Mouse (Mus musculus): Measurements from ENCODE around the gene Rtn2.

The Rtn2 gene

DNA sequence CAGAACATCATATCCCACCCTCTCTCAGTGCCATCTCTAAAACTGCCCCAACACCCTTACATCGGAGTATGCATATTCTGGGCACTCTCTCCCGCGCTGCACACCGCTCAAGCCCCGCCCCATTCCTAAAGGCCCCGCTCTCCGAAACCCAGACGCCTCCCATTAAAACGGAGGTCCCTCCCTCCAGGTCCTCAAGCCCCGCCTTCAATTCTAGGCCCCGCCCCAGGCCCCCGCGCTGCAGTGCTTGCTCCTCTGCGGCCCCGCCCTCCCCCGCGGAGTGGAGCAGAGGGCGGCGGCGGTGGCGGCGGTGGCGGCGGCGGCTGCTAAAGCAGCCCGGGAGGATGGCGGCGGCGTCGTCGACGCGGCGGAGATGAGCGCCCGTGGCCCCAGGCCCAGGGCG is at the start of gene Rtn2:
Rtn2 (plus strand) TSS at position 240 of the 400 bp plus-strand sequence.
- peak; percentile 91 for DNase-seq (ENCODE audit: low read depth, low spot score)

DNA sequence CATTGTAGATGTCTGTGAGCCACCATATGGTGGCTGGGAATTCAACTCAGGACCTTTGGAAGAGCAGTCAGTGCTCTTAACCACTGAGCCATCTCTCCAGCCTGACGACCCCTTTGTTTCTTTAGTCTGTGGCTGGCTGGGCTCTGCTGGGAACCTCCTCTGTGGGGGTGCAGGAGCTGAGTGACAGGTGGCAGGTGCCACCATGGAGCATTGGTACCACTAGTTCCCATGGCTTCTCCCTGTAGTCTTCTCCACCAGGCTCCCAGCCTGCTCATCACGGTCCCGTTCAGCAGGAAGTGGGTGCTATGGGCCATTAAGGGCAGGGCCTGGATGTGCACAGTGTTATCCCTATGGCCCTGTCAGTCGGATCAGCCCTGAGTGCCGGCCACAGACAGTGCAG is 47.8 kb upstream of the Rtn2 start:
- no peak for DNase-seq (ENCODE audit: low read depth, low spot score)

DNA sequence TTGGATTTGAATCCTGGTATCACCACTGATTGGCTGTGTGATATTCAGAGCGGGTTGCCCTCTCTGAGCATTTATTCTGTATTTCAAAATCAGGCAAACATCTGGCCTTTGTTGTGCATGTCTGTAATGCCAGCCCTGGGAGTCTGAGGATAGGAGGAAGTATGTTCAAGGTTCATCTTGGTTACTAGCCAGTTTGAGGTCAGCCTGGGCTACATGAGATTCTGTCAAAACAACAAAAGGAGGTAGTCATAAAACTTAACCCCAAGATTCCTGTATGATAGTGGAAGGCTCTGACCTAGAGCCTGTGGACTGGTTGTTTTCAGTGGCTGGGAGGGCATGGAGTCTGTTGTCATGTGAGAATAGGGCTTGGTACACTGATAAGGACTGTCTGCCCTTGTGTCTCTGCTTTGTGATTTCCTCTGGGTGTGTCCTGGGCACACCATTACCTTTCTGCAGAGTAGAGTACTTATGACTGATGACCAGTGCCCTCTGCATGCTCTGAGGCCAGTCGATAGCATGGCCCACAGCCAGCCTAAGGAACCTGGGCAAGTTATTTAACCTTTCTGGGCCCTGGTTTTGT is 47.2 kb upstream of the Rtn2 start:
- no peak for DNase-seq (ENCODE audit: low read depth, low spot score)

DNA sequence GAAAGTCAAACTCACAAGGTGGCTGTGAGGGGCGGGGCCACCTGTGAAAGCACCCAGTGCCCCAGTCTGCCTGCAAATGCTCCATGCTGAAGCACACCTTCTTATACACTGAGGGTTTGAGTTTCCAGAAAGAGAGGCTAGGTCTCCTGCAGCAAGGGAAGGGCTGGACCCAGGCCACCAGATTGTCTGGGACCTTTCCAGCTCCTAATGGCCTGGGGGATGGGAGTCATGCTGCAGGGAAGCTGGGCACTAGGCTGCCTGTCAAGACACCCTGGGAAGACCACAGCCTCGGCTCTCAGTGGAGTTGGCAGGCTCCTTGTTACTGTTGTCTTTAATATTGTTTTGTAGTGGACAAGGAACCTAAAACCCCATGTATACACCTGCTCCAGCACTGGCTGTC is 46.0 kb upstream of the Rtn2 start:
- DNase-seq (ENCODE audit: low read depth, low spot score): no peak

DNA sequence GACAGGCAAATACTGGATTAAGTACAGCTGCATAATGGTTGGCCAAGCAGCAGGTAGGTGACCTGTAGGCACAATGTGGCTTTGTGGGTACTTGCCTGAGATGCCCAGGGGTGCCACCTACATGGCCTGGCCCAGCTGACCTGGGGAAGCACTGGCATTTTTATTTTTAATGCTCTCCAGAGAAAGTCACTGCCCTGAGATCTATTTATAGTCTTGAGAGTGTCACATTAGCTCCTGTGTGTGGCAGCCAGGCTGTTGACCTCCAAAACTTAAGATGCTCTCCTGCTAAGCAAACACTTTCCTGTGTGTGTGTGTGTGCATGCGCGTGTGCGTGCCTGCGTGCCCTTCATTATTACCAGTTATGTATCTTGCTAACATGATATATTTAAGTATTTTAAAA is 44.1 kb upstream of the Rtn2 start:
- DNase-seq (ENCODE audit: low read depth, low spot score): no peak

DNA sequence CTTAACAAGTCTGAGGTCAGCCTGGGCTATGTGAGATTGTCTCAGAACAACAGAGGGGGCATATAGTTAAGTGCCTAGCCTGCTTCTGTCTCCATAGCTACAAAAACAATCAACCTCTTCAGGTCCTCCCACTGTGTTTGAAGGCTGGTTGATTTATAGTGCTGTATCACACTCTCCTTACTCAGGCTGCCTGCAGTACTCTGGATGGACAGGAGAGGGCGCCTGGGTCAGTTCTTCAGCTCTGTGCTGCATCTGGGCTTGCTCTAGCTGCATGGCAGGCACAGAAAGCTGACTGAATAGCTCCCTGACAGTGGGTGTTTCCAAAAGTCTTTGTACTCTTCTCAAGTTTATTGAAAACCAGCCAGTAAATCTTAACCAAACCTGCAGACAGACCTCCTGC is 43.0 kb upstream of the Rtn2 start:
- DNase-seq (ENCODE audit: low read depth, low spot score): peak; percentile 88

DNA sequence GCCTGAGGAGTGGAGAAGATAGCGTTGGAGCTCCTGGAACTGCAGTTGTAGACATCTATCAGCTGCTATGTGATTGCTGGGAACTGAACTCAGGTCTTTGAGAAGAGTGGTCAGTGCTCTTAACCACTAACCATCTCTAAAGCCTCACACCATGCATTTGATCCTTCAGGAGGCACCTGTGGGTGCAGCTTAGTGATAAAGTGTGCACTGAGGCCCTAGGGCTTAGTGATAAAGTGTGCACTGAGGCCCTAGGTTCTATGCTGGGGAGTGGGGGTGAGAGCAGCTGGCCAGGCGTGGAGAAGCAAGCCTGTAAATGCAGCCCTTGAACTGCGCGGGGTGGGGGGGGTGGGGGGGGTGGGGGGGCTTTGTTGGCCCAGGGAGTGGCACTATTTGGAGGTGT is 42.4 kb upstream of the Rtn2 start:
- no peak for DNase-seq (ENCODE audit: low read depth, low spot score)

DNA sequence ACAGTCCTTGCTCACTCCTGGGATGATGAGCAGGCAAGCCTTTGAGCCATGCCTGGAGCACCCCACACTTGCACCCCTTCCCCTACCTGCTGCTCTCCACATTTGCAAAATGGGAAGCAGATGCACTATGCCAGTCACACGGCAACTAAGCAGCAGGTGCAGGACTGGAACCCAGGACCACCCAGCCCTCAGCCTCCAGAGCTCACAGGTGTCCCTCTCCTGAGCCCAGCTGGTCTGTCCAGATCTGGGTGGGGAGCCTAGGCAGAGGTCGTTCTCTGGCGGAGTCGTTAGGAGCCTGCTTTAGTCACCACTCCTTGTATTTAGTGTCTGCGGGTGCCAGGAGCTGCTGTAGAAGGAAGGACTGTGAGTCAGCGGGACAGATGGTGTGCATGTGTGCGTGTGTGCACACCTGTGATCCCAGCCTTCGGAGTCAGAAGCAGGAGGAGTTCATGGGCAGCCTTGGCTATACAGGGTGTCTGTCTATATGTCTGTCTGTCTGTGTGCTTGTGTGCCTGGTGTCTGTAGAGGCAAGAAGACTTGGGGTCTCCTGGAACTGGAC is 41.4 kb upstream of the Rtn2 start:
- DNase-seq (ENCODE audit: low read depth, low spot score): no peak

DNA sequence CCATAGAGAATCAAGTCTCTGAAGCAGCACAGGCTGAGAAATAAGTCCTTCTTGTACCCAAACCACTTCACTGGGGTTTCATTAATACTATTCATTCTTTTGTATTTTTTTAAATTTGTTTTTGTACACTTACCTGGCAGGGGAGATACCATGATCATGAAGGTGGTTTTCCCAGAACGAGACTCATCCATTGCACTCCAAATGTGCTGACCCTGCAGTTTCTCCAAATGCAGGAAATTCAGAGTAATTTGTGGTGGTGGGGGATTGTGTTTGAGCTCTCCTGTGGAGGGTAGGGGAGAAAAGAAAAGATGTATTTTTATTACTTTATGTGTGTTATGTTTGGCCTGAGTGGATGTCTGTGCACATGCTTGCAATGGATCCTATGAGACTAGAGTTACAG is 40.4 kb upstream of the Rtn2 start:
- no peak for DNase-seq (ENCODE audit: low read depth, low spot score)

DNA sequence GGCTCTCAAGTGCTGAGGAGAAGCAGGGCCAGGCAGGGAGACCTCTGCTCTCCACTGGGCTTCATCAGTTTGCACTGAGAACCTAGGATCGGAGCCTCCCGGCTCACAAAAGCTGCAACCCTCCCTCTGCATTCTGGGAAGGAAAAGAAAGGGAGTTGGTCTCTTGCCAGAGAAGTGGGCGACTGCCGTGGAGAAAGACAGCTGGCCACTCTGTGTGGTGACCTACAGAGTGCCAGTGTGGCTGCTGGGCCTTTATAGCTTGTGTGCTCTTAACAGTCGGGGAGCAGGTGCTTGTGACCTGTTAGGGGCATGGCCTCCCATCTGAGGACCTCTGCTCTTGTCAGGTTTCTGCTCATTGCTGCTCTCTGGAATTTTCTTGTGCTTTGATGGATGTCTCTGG is 38.6 kb upstream of the Rtn2 start:
- DNase-seq (ENCODE audit: low read depth, low spot score): no peak

DNA sequence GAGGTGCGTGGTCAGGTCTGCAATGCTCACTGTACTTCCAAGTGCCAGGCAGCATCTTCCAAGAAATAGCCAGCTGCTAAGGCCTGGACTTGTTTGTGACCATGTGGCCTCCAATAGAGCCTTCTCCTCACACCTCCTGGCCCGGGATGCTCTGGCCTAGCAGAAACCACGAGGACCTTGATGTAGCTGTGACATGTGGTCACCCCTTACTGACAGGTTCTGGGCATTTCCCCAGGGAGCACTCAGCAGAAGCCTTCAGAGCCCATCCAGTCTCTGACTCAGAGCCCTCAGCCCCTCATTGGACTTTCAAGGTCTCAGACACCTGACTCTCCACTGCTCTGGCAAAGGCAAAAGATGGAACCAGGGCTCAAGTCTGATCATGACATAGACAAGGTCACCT is 37.3 kb upstream of the Rtn2 start:
- no peak for DNase-seq (ENCODE audit: low read depth, low spot score)

DNA sequence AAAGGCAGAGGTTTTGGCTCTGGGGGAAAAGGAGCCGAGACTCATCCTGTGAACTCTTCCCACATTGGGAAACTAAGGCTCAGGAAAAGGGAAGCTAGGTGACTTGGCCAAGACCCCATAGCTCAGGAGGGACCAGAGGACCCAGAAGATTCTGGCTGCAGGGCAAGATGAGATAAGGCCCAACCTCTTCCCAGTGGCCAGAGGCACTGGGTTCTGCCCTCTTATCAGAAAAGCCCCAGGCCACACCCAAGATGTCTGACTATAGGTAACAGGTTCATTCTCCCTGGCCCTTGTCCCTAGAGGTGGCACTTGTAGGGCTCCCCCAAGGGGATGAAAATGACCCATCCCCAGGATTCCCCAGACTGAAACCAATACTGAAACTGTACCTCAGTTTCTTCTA is 35.6 kb upstream of the Rtn2 start:
- no peak for DNase-seq (ENCODE audit: low read depth, low spot score)

DNA sequence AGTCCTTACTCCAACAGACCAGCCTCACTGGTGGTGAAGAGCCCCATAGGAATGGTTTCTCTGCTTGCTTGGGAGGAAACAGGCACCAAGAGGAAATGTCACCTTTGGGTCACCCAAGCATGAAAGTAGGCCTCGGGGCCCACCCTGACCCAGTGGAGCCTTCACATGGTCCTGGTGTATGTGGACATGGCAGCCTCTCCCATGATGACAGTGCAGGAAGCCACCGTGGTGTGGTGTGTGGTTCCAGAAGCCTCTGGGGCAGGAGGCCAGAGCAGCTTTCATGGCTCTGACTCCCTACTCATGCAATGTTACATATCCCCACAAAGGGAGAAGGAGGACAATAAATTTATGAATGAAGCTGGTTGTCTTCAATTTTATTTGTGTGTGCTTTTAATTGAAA is 34.9 kb upstream of the Rtn2 start:
- no peak for DNase-seq (ENCODE audit: low read depth, low spot score)

DNA sequence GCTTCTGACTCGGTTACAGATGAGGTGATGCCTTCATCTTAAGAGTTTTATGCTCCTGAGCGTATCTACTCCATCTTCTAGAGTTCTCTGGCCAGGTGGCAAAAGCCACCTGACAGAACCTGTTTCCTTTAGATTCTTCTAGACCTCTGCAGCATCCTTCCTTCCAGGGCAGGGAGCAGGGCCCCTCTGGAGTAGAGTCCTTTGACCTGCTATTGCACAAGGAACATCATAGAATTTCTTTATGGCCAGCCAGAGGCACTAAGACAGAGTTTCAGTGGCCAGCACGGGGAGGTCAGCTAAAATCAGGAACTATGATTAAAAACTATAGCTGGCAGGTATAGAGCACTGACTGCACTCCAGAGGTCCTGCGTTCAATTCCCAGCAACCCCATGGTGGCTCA is 30.3 kb upstream of the Rtn2 start:
- no peak for DNase-seq (ENCODE audit: low read depth, low spot score)

DNA sequence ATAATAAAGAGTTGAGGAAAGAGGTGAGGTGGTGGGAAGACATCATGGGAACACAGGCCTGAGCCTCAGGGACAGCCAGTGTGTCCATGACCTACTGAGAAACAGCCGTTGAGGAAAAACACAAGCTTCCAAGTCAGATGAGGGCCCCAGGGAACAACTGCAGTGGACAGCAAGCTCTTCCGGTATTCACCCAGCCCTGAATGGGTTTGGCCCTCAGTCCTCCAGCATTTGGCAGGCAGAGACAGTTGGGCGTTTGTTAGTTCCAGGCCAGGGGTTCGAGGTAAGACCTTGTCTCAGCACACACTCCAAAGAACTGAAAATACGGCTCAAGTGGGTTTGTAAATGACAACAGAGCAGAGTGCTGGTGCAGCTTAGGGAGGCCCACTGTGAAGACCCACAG is 29.0 kb upstream of the Rtn2 start:
- DNase-seq (ENCODE audit: low read depth, low spot score): no peak

DNA sequence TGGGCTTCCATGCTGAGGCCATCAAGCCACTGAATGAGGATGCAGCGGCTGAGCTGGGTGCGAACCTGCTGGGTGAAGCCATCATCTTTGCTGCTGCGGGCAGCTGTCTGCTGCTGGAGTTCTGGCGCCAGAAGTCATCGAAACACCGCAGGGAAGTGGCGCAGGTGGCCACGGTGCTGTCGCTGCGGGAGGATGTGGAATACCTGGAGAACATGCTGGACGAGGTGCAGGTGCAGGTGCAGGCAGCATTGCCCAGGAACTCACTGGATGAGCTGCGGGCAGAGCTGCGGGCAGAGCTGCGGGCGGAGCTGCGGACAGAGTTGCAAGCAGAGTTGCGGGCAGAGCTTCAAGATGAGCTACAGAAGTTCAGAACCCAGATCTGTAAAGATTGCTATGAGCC is 27.0 kb upstream of the Rtn2 start:
- DNase-seq (ENCODE audit: low read depth, low spot score): no peak

DNA sequence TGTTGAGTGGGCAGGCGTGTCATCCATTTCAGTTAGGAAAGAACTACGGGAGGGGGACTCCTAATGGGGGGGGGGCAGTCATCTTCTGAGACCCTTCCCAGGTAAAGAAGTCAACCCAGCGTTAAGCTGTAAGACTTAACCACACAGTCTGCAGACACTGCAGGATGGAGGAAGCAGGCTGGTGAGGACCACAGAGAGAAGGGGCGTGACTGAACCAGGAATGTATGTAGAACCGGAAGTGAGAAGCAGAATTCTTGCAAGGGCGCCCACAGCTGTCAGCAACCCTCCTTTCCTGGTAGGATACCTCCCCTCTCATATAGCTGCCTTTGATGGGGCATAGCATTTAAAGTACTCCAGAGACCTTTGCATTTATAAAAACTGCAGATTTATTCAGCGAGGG is 25.9 kb upstream of the Rtn2 start:
- DNase-seq (ENCODE audit: low read depth, low spot score): no peak

DNA sequence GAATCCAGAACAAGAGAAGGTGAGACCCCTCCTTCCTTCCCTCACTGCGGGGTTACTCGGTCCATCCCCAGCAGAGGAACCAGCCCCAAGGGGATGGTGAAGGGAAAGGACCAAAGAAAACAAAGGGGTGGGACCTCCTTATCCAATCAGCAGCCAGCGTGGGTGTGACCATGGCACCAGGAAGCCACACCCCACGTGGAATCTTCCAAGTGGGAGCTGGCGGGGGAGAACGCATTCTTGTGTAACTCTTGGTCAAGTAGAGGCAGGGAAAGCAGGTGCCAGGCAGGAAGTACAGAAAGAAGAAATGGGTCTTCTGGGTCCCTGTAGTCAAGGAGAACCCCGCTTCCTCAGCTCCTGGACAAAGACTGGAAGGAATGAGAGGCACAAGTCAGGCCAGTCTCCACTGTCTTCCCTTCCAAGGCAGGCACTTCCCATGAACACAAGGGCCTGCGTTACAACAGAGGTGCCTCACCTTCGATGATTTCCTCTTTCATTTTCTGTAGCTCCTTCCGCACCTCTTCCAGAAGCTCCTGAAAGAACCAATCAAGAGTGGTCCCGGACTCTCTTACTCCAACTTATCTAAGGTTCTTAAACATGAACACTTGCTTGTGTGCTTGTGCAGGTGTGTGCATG is 24.9 kb upstream of the Rtn2 start:
- peak; percentile 98 for DNase-seq (ENCODE audit: low read depth, low spot score)

DNA sequence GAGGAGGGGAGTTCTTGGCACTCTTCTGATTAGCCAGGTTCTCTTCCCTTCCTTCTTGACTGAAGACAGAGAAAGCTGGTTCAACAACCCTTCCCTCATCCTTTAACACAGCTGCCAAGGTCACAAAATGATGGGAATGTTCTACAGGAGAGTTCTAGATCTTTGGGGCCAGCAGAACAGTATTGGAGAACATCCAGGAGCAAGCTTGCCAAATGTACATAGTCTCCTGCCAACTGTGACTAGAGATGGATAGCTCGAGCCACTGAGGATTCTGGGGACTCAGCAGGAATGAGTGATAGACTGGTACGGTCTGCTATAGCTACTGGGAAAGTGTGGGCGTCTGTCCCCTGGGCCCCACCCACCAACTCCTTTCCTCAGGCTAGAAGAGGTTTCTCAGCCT is 24.1 kb upstream of the Rtn2 start:
- DNase-seq (ENCODE audit: low read depth, low spot score): no peak

DNA sequence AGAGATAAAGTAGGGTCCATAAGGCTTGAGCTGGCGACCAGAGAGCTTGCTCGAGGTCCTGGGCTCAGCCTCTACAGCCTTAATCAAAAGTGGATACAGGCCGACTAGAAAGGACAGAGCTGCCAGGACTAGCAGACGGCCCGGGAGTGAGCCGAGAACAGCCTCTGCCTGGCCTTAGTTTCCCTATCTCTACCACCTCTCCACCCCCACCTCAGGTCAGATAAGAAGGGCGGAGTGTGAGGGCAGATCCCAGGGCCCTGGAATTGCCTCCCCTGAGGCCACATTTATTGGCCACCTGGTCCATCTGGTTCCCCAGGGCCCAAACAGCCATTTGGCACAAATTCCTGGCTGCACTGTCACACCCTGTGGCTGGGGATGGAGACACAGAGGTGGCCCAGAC is 17.3 kb upstream of the Rtn2 start:
- no peak for DNase-seq (ENCODE audit: low read depth, low spot score)

DNA sequence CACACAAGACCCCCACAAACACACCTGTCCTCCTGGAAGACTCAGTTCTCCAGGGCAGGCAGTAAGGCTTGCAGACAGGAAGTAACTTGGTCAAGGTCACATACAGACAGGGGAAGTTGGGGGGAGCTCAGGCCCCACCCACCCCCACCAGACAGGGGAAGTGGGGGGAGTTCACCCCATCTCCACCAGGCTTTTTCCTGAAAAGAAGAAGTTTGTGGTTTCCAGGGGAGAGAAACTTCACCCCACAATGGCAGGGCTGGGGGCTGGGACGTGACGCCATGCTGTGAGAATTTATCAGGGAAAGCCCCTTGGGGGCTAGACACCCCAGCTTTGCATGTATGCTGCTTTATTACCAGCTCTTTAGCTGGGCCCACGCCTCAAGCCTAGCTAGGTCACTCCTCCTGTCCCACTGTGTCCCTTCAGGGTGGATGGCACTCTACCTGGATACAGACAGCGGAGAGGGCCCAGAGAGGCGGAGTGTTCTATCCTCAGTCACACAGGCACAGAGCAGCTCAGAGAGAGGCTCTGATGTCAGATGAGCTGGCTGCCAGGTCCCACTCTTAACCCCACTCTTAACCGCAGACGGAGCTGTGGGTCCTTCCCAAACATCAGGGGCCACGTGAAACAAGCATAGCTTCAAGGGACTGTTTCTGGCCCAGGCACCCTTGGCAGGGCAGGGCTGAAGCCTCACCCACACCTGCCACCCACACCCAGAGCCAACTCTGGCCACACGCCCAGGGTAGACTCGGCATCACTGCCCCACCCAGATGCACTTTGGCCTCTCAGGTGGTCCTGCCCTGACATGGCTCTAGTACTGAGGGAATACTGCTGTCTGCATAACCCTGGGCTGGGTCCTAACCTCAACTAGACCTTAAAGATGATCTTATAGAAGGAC is 16.2 kb upstream of the Rtn2 start:
- no peak for DNase-seq (ENCODE audit: low read depth, low spot score)

DNA sequence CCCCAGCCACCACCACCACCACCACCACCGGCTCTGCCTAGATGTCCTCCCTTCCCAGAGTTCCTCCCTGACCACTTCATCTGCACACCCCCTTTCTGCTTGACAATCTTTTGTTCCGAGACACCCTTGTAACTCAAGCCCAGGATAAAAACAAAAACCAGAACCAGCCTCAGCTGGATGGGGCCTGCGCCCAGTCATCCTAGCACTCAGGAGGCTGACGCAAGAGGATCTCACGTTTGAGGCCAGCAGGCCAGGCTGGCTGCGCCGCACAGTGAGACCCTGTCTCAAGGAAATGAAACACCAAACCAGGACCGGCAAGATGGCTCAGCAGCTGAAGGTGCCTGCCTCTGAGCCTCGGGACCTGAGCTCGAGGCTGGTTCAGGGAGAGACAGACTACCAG is 15.4 kb upstream of the Rtn2 start:
- peak; percentile 76 for DNase-seq (ENCODE audit: low read depth, low spot score)
